Mouse (Mus musculus): Measurements from ENCODE around the gene Flad1.

Gene Flad1

DNA sequence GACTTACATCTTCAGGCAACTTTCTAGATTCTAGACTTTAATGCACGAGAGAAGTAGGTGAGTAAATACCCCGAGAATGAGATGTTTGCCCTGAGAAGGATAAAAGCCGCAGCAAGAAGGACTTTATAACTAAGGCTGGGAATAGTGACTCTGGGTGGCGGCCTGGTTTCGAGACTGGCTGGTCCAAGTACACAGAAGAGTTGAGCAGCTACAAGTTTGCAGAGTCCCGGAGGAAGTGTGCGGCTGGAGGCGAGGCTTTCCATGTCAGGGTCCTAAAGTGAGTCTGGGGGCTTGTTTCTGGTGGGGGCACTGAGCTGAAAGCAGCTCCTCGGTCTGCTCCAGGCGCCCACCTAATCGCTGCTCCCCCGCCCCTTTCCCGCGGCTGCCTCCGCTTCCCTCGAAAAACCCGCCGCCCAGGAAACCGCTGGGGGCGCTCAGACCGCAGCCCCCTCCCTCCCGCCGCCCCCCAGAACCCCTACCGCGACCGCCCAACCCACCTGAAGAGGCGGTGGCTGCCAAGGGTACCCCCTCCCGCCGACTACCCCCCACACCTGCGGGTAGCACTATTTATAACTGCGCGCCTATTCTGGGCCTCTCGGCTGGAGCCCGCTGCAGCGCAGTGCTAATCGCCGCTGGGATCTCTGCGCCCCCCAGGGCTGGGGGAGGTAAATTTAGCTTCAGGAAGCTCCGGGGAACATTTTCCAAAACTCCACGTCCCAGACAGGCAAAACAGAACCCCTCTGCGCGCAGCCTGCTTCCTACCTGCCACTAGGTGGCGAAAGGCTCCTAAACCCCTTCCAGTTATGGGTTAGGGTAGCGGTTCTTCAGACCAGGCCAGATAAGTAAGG, 15.6 kb downstream of the Flad1 start:
- peak; percentile 81 to 83 for DNase-seq

DNA sequence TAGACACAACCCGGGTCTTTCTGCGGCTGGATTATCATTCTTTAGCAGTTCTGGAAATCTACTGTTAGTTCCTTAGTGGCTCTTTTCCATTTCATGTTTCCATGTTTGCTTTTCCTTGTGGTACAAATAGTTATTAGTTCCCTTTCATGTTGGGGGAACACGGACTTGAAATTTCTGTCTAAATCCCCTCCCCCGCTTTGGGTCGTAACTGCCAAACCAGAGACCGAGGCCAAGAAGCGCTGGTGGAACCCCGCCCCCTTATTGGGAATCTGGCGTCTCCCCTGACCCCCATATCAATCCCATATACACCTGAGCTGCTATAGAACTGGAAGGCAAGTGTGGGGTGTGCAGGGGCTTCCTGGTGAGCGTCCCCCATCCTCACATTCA, 16.3 kb downstream of the Flad1 start:
- DNase-seq: peak in 1 of 2 experiments; percentile 47

DNA sequence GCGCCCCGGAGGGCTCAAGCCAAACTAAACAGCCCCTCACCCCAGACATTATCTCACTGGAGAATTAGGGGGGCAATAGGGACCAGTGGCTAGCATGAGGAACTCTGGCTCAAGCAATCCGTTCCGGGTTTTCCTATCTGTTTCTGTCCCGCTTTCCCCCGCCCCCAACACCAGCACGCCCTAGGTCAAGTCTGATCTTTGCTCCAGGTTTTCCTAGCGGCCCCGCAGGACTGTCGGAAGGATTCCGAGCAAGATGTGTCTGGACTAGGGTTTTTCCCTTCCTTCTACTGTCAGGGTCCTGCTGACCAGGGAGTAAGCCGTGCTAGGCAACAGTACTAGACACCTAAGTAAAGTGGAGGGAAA, 16.8 kb downstream of the Flad1 start:
- DNase-seq: peak; percentile 93 to 96

DNA sequence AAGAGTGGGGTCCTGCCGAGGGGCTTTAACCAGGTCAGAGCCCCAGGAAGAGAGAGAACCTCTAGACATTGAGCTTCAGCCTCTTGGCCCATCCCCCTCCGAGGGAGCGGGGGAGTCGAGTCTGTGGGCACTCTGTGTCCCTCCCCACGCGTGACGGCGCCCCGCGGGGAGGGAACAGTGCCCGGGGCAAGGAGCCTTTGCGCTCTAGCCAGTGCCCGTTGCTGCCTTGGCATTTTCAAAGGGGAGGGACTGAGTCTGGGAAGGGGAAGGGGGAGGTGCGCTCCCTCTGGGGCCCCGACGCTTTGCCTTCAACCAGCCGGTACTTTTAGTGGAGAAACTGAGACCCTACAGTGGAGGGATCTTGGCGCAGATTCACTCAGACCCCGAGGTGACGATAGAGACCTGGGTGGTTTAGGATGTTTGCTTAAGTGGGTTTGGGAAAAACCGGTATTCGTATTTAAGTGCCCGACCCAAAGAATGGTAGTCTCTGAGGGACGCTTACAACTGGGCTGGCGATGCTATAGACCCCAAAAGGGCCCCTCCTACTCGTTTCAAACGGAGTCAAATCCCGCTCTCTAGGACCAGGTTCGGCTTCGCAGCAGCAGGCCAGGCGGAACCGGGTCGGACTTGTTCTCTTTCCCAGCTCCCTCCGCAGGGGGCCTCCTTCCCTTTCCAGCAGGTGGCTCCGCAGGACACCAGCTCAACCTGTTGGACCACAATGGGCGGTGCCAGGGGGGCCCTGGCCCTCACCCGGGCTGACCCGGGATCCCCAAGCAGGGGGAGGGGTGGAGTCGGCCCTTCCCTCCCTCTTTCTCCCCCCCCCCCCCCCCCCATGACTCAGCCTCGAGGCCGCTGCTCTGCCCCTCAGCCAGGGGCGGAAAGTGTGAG, 17.4 kb downstream of the Flad1 start, which contains the start of gene Zbtb7b:
TSS of gene Zbtb7b (minus strand) at position 771 of the 888 bp plus-strand sequence.
- peak; percentile 90 to 97 for DNase-seq

DNA sequence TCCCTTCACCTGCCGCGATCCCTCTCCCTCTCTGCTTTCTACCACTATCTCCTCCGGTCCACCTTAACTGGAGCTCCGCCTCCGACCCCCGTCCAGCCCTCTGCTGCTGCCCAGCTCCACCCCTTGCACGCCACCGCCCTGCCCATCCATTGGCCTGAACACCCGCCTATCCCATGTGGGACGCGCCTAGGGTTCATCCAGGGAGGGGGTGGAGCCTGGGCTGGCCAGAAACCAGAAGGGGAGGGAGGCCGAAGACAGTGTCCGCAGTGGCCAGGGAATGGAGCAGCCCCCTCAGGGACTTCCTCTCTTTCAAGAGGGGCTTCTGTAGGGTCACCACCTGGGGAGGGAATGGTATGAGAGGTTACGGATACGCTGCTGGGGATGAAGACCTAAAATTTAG, 18.1 kb downstream of the Flad1 start:
- DNase-seq: peak; percentile 99 to 100

DNA sequence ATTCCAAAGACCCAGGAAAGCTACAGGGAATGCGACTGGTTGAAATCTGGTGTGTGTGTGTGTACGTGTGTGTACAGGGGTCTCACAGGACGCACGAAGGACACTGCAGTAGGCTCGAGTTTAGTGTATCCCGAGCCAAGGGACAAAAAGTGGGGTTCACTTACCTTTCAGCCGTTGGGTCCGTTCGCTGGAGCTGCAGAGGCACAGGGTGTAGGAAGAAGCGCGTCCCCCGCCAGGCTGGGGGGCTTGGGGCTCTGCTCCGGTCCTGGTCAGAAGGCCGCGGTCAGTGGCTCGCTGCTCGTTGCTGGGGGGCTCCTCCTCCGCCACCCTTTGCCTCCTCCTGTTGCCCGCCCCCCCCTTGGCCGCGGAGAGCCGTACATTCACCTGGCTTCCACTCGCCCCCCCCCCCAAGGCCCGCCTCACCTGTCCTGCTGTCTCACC, 18.8 kb downstream of the Flad1 start:
- peak; percentile 61 to 88 for DNase-seq

DNA sequence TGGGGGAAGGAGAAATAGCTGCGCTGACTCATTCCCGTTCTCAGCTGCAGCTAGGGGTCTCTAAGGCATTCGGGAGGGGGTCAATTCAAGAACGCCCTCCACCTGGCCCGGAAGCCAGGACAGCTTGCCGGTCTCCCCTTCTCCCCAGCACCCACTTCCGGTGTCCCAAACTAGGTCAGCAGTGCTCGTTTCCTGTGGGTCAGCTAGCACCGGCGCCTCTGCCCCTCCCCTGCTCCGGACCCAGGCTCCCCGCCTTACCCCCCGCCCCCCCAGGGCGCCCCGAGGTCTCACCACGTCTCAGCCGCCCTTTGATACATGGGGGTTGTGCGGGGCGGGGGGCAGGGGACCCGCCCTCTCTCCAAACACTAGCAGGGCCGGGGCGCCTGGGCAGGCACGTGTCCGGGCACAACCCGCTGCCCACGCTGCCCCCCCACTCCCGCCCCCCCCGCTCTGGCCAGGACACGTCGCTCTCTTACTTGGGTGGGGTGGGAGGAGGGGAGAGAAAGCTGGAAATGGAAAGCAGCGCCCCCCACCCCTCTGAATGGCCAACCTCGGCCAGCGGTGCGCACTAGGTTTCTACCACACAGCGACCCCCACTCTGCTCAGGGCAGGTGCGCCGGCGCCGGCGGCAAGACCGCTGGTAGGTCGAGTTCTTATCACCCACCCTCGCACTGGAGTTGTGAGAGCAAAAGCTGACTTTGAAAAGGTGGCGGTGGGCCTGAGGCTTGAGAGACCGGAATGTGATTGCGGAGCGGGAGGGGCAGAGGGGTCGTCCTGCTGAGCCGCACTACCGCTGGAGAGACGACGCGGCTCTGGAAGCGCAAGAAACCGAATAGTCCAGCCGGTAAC, 19.8 kb downstream of the Flad1 start:
- DNase-seq: peak; percentile 71 to 90

DNA sequence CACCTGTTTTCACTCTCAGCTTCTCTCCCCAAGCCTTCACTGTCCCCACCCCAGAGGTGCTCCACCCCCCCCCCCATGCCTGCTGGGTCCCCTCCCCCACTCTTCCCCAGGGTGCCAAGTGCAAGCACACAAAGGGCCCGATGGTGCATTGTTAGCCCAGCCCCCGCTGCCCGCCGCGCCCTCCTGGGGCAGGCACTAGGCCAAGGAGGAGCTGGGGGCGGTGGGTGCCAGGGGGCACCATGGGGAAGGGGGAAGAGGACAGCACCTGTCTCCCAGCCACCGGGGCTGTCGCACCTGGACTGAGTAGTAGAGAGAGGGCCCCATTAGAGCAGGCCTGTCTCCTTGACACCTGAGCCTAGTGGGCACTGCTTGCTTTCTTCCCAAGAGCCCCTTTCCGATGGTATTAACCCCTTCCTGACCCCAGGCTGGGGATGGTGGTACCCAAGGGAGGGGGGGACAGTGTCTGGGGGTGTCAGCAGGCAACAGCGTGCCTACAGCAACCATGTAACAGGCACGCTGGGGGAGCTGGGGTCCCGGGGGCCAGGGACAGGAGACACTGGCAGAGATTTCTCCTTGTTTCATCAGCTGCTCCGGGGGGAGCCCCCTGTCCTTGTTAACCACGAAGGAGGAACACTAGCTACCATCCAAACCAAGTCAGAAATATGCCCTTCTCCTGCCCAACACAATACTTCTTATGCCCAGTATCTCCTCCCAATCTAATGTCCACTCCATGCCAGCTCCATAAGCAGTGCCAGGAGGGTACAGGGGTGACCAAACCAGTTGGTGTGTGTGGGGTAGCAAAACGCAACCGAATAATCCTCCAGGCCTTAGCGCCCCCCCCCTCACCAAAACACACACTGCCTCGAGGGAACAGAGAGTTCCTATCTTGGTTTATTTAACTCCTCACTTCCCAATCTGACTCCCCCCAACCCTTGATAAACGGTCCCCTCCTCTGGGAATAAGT, 20.7 kb downstream of the Flad1 start:
- DNase-seq: peak in 1 of 2 experiments; percentile 64

DNA sequence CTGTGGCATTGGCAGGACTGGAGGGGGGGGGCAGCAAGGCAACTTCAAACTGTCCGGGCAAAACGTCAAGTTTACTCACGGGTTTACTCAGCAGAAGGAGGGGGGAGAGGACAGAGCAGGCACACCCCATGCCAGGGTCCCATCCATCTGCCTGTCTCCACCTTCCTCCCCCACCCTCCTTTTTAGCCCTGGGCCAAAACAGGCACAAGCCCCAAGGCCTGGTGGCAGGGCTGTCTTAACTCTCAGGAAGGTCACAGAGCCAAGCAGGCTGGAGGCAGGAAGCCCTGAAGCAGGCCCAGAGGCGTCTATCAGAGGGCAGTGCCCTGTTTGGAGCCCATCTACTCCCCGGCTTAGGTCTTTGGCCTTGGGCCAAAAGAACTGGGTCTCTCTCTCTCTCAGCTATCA, 21.6 kb downstream of the Flad1 start:
- DNase-seq: peak in 1 of 2 experiments; percentile 62

DNA sequence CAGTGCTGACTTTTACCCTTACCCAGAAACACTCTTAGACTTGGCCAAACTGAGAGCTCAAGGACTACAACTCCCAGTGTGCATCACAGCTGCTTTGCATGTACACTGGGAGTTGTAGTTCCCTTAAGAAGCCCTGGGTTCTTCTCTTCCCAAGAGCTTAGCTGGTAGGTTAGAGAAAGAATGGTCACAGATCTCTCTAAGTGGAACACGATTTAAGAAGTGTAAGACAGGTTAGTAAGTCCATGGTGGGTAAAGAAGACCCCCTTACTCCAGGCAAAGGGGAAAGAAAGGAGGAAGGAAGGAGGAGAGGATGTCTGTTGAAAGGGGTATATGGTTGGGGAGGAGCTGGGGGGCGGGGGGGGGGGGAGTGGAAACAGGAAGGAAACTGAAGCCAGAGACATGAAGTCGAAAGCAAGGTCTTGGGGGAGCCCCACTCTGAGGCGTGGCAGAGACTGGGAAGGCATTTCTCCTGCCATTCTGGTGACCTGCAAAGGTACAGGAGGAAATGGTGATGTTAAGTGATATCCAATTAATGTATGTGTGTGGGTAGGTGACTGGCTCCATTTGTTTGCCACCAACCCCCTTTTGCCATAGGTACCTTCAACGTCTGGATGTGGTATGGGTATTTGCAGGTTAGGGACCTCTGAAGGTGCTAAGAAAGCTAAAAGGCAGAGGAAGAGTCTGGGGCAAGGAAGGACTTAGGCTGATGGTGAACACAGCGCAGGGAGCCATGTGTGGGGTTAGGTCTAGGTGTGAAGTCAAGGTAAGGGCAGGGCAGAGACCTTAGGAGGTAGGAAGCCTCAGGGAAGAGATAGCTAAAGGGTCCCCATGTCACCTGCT, 22.5 kb downstream of the Flad1 start:
- DNase-seq: peak in 1 of 2 experiments; percentile 39

DNA sequence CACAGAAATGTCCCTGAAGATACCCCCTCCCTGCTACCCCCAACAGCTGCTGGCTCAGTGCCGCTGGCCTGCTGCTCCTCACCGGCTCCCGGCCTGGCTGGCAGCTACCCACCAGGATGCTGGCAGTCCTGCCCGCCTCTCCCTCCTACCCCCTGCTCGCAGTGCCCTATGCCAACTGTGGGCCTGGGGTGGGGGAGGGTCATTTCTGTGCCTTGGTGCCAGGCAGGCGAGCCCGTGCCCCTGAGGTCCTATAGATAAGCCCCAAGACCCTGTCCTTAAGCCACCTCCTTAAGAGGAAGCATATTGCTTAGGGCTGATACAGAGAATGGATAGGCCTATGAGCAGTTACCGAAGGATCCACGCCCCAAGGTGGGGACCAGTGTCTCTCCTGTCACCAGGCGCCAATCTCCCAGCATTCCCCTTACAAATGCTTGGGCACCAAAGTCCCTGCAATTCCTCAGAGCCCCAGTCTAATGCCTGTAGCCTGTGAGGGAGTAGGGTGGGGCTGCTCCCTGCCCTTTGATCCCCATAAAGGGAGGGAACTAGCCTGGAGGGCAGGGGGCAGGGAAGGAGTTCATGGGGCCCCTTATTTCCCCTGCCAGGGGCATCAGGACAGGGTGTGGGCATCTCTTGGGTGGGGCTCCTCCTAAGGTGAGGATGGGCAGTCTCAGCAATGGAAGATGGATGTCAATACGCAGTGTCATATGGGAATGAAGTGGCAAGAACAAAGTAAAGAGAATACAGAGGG, 23.4 kb downstream of the Flad1 start:
- DNase-seq: peak; percentile 61 to 88

DNA sequence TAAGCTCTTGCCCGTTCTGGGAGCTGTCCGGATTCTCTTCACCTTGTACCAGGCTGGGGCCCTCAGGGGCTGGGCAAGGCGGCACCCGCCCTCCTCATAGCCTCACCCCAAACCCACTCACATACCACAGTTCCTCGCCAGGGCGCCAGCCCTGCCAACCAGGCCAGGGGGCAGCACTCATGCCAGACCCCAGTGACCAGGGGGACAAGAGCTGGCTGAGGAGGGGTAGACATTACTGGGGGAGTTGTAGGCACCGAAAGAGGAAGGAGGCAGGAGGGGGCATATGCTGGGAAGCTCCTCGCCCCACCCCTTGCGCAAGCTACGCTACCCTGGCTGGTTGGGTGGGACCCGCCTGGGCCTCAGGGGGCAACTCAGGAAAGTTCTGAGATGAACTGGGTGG, 24.0 kb downstream of the Flad1 start:
- peak in 1 of 2 experiments; percentile 62 for DNase-seq

DNA sequence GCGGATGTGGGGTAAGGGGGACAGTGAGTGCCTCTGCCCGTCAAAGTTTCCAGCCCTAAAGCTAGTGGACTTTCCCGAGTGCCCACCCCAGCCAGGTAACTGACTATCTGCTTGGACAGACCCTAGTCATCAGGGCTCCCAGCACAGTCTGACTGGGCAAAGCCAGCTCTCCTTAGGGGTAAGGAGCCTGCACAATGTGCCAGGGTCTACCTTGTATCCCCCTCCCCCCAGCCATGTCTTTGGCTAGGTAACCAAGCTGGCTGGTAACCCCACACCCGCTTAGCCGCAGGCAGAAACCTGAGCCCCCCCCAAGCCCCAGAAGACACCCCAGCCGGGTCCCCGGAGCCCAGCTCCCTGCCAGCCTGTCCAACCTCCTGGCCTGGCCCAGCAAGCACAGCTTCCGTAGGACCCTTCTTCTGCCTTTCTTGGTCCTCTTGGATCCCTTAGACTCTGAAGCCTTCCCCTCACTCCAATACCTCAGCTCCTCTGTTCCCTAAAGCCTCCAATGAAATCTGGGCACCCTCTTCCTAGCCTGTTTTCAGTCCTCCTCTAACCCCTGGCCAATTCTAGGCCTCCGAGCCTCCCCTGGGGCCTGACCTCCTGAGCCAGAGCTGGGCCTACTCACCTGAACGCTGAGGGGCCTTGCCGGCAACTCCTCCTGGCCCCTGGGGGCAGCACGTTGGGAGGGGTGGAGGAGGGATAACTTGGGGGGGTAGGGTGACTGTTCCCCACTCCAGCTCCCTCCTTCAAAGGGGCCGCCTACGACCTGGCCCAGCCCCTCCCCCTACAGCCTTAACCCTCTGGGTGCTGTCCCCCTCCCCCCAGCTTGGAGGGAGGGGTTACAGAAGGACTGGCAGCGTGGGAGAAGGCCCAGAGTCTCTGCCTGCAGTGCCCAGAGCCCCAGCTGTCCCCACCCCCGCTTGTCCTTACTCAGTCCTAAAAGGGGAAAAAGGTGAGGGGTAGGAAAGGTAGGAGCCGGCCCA, 24.9 kb downstream of the Flad1 start:
- peak in 1 of 2 experiments; percentile 62 for DNase-seq

DNA sequence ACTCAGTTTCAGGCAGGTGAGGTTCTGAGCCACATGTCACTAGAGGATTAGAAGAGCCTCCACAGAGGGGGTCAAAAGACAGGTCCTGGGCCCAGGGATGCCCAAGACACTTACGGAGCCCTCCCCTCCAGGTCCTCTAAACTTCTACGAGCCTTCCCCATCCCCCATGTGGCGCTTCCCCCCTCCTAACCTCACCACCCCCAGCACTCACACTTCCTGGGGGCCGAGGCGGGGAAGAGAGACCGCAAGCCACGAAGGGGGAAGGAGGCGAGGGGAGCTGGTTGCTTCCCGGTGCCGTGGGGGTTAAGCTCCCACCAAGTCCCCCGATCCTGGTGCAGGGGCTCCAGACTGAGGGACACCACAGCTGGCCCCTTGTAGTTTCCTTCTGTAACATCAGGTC, 26.2 kb downstream of the Flad1 start:
- peak in 1 of 2 experiments; percentile 41 for DNase-seq

DNA sequence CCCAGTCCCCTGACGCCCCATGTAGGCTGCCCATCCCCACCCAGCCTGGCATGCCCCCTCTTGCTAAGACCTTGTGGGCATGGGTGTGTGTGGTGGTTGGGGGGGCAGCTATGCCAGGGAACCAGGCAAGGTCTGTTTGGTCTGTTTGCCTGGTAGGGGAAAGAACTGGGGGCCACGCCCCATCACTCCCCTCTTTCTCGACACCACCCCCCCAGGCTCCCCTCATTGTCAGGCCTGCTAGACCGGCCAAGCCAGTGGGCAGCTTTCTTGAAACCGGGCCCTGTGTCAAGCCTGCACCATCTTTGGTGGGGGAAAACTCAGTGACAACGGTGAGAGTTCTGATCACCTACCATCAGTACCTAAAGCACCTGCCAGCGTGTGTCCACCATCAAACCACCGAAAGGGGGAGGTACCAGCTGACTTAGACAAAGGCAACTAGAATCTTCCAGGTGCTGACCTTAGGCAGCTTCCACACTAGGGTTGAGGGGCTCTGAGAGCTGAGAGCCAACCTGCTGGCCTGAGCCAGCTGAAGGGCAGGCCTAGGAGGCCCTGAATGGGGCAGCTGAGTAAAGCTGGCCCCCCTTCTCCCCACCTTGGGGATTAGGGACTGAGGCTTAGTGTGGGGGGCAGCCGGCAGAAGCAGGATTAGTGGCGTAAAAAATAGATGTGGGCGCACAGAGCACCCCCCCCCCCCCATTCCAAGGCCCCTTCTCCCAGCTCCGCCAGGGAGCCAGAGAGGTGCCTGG, 27.2 kb downstream of the Flad1 start:
- peak in 1 of 2 experiments; percentile 45 for DNase-seq

DNA sequence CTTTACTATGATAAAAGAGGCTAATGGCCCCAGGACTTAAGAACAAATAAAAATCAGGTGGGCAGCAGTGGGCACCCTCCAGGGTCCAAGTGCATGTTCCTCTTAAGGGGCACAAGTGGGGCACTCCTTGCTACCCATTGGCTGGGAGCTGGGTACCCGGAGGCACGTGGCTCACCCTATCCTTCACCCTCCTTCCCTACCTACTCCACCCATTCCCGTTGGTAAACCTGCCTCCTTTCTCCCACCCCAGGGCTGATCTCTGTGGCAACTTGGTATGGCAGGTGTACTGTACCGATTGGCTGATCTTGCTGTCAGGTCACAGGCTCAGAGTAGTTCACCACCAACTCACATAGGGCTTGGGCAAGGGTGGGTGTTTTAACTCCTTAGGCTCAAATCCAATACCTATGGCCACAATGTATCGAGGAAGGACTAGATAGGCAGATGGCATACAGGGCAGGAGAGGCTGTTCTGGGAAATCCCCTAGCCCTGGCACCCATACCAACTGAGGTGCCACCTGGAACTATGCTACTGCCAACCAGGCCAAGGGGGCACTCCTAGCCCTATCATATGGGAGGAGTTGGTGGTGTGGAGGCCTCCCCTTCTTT, 27.9 kb downstream of the Flad1 start:
- DNase-seq: peak in 1 of 2 experiments; percentile 35

DNA sequence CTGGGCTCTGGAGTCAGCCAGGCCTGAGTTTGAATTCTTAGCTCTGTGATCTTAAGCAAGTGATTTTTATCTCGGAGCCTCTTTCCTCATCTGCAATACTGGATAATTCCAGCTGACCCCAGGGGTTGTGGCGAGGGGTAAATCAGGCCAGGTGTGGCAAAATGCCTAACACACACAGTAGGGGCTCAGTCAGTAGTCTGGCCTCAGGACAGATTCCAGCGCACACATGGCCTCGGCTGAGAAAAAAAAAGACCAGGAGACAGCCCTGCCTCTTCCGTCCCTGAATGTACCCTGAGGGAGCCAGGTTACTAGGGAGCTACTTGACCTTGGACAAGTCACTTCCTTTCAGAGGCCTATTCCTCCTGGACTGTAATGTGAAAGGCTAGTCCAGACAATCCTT, 28.7 kb downstream of the Flad1 start:
- DNase-seq: peak in 1 of 2 experiments; percentile 40

Measured in kidney, postnatal 25 days (tissue).